Mouse (Mus musculus) kidney, adult 2 months (tissue): Measurements from ENCODE around the gene Wdr72. TPM values are rescaled to one million over a fixed set of nuclear protein-coding genes. Genes with fewer than 3 reads are reported as not detected.

Experiments used
- DNase-seq: peaks from one replicate; pipeline ENCODE4 v3.0.0; 2021
- H3K27ac ChIP-seq: fragments of 200-500 bp; 2 replicates; pipeline ENCODE4 v1.5.1; 2012; ENCODE audit warnings: low read depth, low read length, control low read depth, inconsistent platforms; ENCODE audit not compliant: insufficient read depth
- H3K27me3 ChIP-seq: fragments of 200-500 bp; replicated peaks from 2 replicates; pipeline ENCODE4 v1.6.1; 2012; ENCODE audit warnings: mild to moderate bottlenecking, moderate library complexity, low read length, inconsistent platforms; ENCODE audit not compliant: control insufficient read depth, insufficient read depth
- H3K36me3 ChIP-seq: fragments of 200-500 bp; 2 replicates; pipeline ENCODE4 v1.6.1; 2012; ENCODE audit warnings: mild to moderate bottlenecking, moderate library complexity, low read length, inconsistent platforms; ENCODE audit not compliant: control insufficient read depth, insufficient read depth
- H3K4me1 ChIP-seq: fragments of 200-500 bp; 2 replicates; pipeline ENCODE4 v1.6.1; 2011; ENCODE audit warnings: low read length; ENCODE audit not compliant: control insufficient read depth, insufficient read depth
- H3K4me3 ChIP-seq: fragments of 200-500 bp; 2 replicates; pipeline ENCODE4 v1.5.1; 2011; ENCODE audit warnings: mild to moderate bottlenecking, low read depth, low read length, control low read depth; ENCODE audit not compliant: insufficient read depth
- CTCF ChIP-seq: fragments of 200-500 bp; conservative IDR thresholded peaks from 2 replicates; pipeline ENCODE4 v1.5.1; 2011; ENCODE audit warnings: low read depth, mild to moderate bottlenecking, control low read depth, low read length, moderate library complexity, mixed read lengths; ENCODE audit not compliant: insufficient read depth, insufficient read length
- POLR2A ChIP-seq: fragments of 200-500 bp; IDR thresholded peaks from one replicate; pipeline ENCODE4 v1.6.1; 2011; ENCODE audit warnings: low read depth, low read length, control low read depth
- WGBS: fragments of 180-500 bp; shearing (Covaris S2); methylation state at CpG from one replicate; pipeline ENCODE4 v1.1.7; 2018; 5-methylcytosine and 5-hydroxymethylcytosine counted together
- polyA plus RNA-seq: library from polyadenylated mRNA; depleted of rRNA; stranded (reverse); fragments of >200 nt; gene quantifications from 2 replicates; pipeline ENCODE4 v1.2.3, GENCODE M21; 2012

The Wdr72 gene
- polyA plus RNA-seq, 1 experiment = 10.8 TPM

DNA sequence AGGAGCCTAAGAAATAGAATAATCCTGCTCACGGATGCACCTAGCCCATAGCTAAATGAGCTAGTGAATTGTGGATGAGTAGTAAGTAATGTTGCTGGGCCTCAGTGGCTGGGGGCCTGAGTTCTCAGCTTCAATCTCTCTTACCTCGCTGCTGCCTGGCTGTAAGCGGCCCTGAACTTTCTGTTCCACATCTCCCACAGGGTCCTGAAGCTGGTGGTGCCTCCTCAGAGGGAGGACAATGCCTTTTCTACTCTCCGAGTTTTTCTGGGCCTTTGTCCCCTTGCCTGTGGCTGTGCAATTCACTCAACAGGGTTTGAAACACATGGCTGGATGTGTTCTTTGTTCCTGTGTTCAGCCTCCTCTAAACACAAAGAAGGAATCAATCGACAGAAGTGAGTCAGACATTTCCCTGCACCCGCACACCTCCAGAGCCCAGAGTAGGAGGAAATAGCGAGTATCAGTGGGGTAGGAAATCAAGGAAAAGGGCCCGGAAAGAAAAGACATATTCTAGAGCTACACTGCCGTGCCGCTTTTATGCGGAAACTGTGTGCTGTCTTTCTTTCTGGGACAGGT is 50.3 kb downstream of the Wdr72 start:
- no peak for TF ChIP-seq POLR2A
- TF ChIP-seq CTCF = no peak
- H3K4me3 ChIP-seq = no peak overlapping the region
- H3K4me1 ChIP-seq = no peaks in the 10 kb centered on the region
- DNase-seq = no peak
- peaks cover 2% of the 10 kb centered on the region; the same call in 1 of the 2 replicates for H3K36me3 ChIP-seq
- 80% methylated on average over 11 of the region's 11 CpGs for WGBS
- no peaks in the 10 kb centered on the region for H3K27me3 ChIP-seq
- H3K27ac ChIP-seq = no peak overlapping the region

DNA sequence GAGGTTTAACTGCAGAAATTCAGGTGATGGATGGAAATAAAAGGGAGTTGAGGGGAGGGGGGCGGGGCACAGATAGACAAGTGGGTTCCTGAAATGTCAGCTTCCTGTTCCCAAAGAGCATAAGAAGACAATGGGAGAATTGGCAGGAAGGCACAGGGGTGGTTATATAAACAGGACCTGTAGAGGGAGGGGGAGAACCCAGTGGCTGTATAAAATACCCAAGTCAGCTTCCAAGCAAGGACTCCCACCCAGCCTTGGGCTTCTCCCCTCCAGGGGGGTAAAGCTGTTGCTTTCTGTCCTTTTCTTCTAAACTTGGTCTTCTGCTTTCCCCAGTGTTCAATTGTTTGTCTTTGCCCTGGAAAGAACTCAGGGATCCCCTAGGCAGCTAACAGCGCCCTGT is 55.5 kb downstream of the Wdr72 start:
- no peak for DNase-seq
- TF ChIP-seq CTCF = no peak
- no peak for TF ChIP-seq POLR2A
- H3K4me1 ChIP-seq = no peaks in the 10 kb centered on the region
- WGBS = 84% methylated on average over 2 of the region's 2 CpGs
- H3K27ac ChIP-seq = no peak overlapping the region
- H3K27me3 ChIP-seq = no peaks in the 10 kb centered on the region
- no peak overlapping the region for H3K4me3 ChIP-seq
- H3K36me3 ChIP-seq = peaks cover 2% of the 10 kb centered on the region; the same call in 1 of the 2 replicates

DNA sequence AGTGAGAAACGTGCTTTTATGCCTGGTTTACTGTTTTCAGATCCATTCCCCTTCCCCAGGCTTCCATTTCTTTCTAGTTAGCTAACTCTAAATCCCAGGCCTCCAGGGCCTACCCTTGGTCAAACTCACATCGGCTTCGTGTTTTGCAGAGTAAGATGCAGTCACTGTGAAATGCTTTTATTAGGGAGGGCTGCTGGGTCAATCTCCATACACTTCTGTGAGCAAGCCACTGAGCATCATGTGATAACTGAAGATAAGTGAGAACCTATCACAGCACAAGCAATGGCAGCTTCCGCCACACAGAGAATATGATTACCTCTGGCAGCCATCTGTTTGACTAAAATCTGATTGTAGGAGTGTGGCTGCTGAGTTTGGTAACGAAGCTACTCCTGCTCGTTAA is 59.7 kb downstream of the Wdr72 start:
- no peaks in the 10 kb centered on the region for H3K27me3 ChIP-seq
- H3K4me1 ChIP-seq = no peaks in the 10 kb centered on the region
- no peak overlapping the region for H3K4me3 ChIP-seq
- DNase-seq = no peak
- no peak overlapping the region for H3K27ac ChIP-seq
- WGBS = 82% methylated on average over 6 of the region's 6 CpGs
- peaks cover 2% of the 10 kb centered on the region; the same call in 1 of the 2 replicates for H3K36me3 ChIP-seq
- no peak for TF ChIP-seq CTCF

DNA sequence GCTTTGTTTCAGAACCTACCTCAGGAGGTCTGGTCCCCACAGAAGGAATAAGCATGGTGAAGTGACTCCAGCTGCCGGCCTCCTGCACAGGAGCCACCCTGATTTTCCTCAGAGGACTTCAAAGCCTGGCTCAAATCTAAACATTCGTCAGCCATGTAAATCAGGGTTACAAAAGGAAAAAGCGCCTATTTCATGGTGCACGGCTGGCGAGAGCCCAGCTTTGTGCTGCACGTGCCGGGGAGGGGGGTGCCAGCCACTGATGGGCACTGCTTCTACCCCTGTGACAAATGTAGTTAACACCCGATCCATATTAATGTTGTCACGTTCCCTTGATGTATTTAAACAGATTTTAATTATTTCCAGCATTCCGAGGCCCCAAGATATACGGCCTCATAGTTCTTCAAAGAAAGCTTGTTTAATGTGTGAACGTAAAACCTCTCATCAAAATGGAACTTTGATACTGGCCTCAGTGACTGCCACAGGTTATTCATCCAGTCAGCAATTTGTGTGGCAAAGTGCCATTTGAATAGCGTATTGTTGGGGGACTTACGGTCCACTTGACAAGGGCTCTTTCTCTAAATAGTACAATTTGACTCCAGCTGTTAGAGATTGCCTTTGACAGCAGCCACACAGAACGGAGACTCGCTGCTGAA is 76.7 kb downstream of the Wdr72 start:
- no peak overlapping the region for H3K4me3 ChIP-seq
- no peak for TF ChIP-seq POLR2A
- TF ChIP-seq CTCF = no peak
- WGBS = 45% methylated on average over 16 of the region's 16 CpGs
- H3K27me3 ChIP-seq = no peaks in the 10 kb centered on the region
- no peaks in the 10 kb centered on the region for H3K36me3 ChIP-seq
- no peak for DNase-seq
- no peaks in the 10 kb centered on the region for H3K4me1 ChIP-seq
- H3K27ac ChIP-seq = no peak overlapping the region

DNA sequence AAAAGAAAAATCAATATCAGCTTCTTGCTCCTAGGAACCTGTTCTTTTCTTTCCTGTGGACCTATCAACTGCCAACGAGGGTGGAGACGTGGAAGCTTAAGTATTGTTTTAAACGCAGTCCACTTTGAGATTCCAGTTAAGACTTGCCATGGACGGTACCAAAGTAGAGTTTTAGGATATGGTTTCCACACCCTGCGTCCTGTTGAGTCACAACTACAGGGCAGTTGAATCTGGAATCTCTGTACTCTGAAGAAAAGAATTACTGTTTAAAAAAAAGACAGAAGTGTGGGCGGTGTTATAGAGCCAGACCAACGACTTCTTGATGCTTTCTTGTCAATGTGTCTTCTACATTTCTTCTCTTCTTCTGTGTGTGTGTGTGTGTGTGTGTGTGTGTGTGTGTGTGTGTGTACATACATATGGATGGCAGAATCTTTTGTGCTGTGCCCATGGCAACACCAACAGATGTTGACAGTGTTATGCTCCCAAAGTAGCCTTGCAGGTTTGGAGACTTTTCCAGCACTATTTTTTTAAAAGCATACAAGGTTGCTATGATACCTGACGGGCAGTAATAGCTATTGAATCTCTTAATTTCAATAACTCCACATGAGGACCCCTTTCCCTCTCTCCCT is 77.4 kb downstream of the Wdr72 start:
- TF ChIP-seq CTCF = no peak
- TF ChIP-seq POLR2A = no peak
- H3K27ac ChIP-seq = no peak overlapping the region
- no peaks in the 10 kb centered on the region for H3K27me3 ChIP-seq
- no peak for DNase-seq
- no peaks in the 10 kb centered on the region for H3K36me3 ChIP-seq
- no peak overlapping the region for H3K4me3 ChIP-seq
- 63% methylated on average over 8 of the region's 8 CpGs for WGBS
- H3K4me1 ChIP-seq = no peaks in the 10 kb centered on the region

DNA sequence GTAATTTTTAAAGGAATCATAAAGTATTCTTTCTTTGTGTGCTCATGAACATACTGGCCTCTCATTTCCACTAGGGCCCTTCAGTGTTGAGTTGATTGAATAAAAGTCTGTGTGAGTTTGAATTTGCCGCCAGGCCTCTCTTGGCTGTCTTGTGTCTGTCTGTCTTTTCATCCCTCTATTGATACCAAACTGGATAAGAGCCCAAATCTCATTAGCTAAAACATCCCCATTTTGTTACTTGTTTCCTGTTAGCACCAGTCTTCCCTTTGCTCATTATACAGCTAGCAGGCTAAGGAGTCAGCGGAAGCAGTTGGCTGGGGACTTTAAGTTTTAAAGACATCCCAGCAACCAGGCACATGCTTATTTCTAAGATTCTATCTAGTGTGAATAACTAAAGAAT is 84.7 kb downstream of the Wdr72 start:
- no peak for DNase-seq
- Histone ChIP-seq H3K4me1 (no peaks in the 10 kb centered on the region), H3K36me3 (no peaks in the 10 kb centered on the region), H3K27ac (no peak overlapping the region), H3K27me3 (no peaks in the 10 kb centered on the region), H3K4me3 (no peak overlapping the region)
- no peak for TF ChIP-seq CTCF
- TF ChIP-seq POLR2A = no peak
- WGBS = 91% methylated on average over 2 of the region's 2 CpGs

DNA sequence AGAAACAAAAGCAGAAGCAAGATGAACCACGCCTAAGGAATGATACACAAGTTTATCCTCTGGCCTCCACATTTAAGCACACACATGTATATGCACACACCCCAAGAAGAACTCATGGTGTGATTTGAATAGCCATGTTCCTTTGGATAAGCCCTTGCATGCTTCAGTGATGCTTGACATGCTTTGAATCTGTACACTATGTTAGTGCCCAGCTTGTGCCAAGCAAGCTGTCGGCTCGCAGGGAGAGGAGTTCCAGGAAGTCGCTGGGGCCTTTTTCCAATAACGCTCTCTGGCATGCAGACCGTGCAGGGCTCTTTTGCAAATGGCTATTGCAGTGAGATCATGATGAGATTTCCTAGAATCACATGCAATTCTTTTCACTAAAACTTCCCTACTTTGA is 118.1 kb downstream of the Wdr72 start:
- no peak overlapping the region for H3K27ac ChIP-seq
- no peaks in the 10 kb centered on the region for H3K27me3 ChIP-seq
- 48% methylated on average over 6 of the region's 6 CpGs for WGBS
- H3K4me1 ChIP-seq = no peaks in the 10 kb centered on the region
- H3K36me3 ChIP-seq = no peaks in the 10 kb centered on the region; the same call in 1 of the 2 replicates
- DNase-seq = peak; percentile 1
- no peak for TF ChIP-seq POLR2A
- no peak for TF ChIP-seq CTCF
- no peak overlapping the region for H3K4me3 ChIP-seq
